Mouse (Mus musculus): ENCODE measurements around the gene Erv3. TPM values are rescaled to one million over a fixed set of nuclear protein-coding genes. Genes with fewer than 3 reads are reported as not detected.

Erv3 gene
- polyA plus RNA-seq (2016; fragmentation: Nextera tagmentation; extraction: Ambion mirVana) = not detected in 2 replicates

DNA sequence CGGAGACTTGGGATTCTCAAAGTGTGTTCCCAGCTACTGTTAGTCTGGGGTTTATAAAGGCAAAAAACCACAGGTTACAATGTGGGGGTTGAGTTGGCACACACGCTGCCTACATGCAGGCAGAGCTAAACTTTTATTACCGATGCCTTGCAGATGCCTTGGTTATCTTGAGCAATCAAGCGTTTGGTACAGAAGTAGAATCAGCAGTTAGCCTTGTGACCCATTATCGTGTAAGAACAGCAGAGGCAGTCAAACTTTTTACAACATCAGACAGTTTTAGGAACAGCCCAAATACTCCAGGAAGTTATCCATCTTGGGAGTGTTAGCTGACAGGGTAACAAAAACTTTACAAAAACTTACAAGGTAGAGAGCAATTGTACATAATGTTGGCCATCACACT is at the start of gene Erv3:
Gene Erv3, minus strand, starts transcription at position 27 of the 400 bp plus-strand sequence.
- no peak within 1 kb of the TSS for H3K4me3 ChIP-seq
- no peak within 1 kb of the TSS for H3K27ac ChIP-seq
- no peaks in the 10 kb centered on the region for H3K36me3 ChIP-seq
- H3K9me3 ChIP-seq = no peaks in the 10 kb centered on the region
- ATAC-seq (ENCODE audit: low FRiP score, low read depth) = no peak
- no peaks in the 10 kb centered on the region; the same call in 1 of the 2 replicates for H3K4me1 ChIP-seq
- no peak within 1 kb of the TSS for H3K4me2 ChIP-seq (replicated peaks)
- H3K9ac ChIP-seq = no peak within 1 kb of the TSS
- 88% methylated on average over 5 of the region's 5 CpGs for WGBS
- H3K27me3 ChIP-seq (replicated peaks) = no peaks in the 10 kb centered on the region

DNA sequence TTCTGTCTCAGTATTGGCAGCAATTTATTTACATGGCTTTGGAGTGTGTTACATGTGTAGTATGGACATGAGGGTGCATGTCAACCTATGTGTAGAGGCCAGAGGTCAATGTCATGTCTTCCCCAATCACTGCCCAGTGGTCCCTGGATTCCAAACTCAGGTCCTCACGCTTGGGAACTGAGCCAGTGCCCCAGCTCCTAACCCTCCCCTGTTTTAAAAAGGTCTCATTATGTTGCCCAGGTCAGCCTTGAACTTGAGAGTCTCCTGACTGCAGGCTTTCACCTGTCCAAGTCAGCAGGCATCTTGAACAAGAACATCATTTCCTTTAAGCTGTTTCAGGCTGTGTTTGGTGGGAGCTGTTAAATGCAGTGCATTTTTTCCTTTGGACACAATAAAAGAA is 49.4 kb upstream of the Erv3 start:
- no peaks in the 10 kb centered on the region for H3K27me3 ChIP-seq (replicated peaks)
- 70% methylated on average over 1 of the region's 1 CpGs for WGBS
- no peak overlapping the region for H3K27ac ChIP-seq
- H3K4me2 ChIP-seq (replicated peaks) = peak overlapping the region; percentile 66
- H3K36me3 ChIP-seq = no peaks in the 10 kb centered on the region
- H3K9me3 ChIP-seq = no peaks in the 10 kb centered on the region
- no peak; the same call in 1 of the 2 replicates for ATAC-seq (ENCODE audit: low FRiP score, low read depth)
- H3K9ac ChIP-seq = no peak overlapping the region
- H3K4me3 ChIP-seq = no peak overlapping the region
- peaks cover 7% of the 10 kb centered on the region for H3K4me1 ChIP-seq

DNA sequence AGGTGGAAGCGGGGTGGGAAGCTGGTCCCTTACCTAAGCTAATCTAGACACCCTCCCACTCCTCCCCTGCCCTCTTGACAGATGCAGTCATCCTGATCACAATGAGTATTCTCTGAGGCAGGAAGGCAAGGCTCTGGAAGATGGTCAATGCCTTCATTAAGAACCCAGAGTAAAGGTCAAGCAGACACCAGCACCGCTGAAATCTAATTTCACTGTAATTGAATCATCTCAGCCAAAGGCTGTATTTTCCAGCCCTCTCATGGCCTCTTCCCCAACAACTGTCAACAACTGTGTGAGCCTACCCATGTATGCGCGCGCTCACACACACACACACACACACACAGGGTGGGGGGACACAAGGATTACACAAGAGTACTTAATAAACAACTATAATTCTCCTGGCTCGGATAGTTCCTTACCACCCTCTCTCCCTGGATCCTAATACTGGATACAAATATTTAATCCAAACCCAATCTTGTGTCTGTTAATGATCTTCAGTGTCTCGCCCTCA is 48.9 kb upstream of the Erv3 start:
- Histone ChIP-seq H3K36me3 (no peaks in the 10 kb centered on the region), H3K9me3 (no peaks in the 10 kb centered on the region), H3K27me3 (replicated peaks) (no peaks in the 10 kb centered on the region), H3K4me3 (no peak overlapping the region), H3K9ac (no peak overlapping the region), H3K4me1 (peaks cover 7% of the 10 kb centered on the region), H3K4me2 (replicated peaks) (no peak overlapping the region), H3K27ac (no peak overlapping the region)
- ATAC-seq (ENCODE audit: low FRiP score, low read depth) = 0 out of 2 replicates have a peak, but pooled peaks have one; percentile 17
- WGBS = 84% methylated on average over 7 of the region's 7 CpGs

DNA sequence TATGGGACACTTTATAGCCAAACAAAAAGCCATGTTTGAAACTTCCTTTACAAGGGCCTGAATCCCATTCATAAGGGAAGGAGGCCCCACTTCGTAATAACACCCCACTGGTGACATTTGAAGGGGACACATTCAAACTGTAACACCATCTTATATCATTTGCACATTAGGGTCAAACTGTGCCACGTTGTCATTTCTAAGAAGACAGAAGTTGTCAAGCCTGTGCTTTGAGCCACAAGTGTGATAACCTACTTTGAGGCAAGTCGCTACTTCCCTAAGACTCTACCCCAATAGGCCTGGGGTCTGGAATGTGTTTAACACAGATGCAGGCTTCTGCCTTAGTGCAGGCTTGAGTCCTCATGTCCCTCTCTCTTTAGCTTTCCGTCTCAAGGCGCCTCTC is 47.8 kb upstream of the Erv3 start:
- no peak overlapping the region for H3K27ac ChIP-seq
- 80% methylated on average over 5 of the region's 5 CpGs for WGBS
- H3K4me3 ChIP-seq = no peak overlapping the region
- no peak for ATAC-seq (ENCODE audit: low FRiP score, low read depth)
- H3K4me2 ChIP-seq (replicated peaks) = no peak overlapping the region
- H3K27me3 ChIP-seq (replicated peaks) = no peaks in the 10 kb centered on the region
- H3K9me3 ChIP-seq = no peaks in the 10 kb centered on the region
- H3K4me1 ChIP-seq = peaks cover 7% of the 10 kb centered on the region
- H3K9ac ChIP-seq = no peak overlapping the region
- H3K36me3 ChIP-seq = no peaks in the 10 kb centered on the region

DNA sequence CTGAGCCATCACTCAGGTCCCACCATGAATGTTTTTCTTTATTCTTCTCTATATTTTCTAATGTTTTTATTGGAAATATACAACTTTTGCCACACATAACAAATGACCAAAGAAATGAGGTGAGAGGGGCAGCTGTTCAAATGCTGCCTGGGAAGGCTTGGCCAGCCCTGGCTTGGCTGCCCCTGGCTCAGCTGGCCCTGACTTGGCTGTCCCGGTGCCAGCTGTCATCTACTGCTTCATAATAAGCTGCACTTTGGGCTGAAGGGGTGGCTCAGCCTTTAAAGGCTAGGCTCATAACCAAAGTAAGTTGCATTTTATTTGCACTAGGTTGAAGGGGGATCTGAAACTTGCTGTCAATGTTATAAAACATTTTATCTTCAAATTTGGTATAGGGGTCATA is 47.3 kb upstream of the Erv3 start:
- H3K27ac ChIP-seq = no peak overlapping the region
- no peak overlapping the region for H3K4me3 ChIP-seq
- no peak for ATAC-seq (ENCODE audit: low FRiP score, low read depth)
- no peak overlapping the region for H3K4me2 ChIP-seq (replicated peaks)
- H3K9me3 ChIP-seq = no peaks in the 10 kb centered on the region
- no peaks in the 10 kb centered on the region for H3K27me3 ChIP-seq (replicated peaks)
- no peak overlapping the region for H3K9ac ChIP-seq
- no peaks in the 10 kb centered on the region for H3K36me3 ChIP-seq
- WGBS = 74% methylated on average over 1 of the region's 1 CpGs
- H3K4me1 ChIP-seq = peaks cover 7% of the 10 kb centered on the region

DNA sequence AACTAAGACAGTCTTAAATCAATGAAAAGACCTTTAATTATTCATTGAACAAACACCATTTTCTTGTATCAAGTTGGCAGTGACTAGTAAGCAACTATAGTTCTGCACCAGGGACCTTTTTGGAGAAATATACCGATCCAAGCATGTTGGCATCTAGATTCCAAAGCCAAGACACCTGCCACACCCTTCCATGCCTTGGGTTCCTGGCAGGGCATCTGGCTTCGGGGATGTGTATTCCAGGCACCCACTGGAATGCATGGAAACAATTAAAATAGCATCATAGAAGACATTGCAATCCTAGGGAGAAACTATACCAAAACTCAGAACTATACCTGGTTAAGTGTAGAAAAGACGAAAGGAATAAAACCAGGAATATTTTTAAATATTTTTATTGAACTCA is 46.7 kb upstream of the Erv3 start:
- Histone ChIP-seq H3K9ac (no peak overlapping the region), H3K27ac (no peak overlapping the region), H3K27me3 (replicated peaks) (no peaks in the 10 kb centered on the region)

DNA sequence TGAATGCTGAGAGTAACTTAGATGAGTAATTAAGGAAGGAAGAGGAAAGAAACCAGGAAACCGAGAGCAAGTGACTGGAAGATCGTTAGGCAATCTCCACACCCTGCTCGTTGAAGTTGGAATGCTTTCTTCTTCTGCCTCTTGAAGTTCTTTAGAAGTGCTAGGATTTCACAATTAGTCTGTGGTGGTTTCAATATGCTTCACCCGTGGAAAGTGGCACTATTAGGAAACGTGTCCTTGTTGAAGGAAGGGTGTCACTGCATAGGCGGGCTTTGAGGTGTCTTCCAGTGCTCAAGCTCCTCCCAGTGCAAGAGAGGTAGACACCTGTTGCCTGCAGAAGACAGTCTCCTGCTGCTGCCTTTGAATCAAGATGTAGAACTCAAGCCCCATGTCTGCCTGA is 46.2 kb upstream of the Erv3 start:
- H3K9ac ChIP-seq = no peak overlapping the region
- H3K4me1 ChIP-seq = no peaks in the 10 kb centered on the region
- H3K9me3 ChIP-seq = no peaks in the 10 kb centered on the region
- no peak for ATAC-seq (ENCODE audit: low FRiP score, low read depth)
- no peak overlapping the region for H3K4me3 ChIP-seq
- 72% methylated on average over 6 of the region's 6 CpGs for WGBS
- no peak overlapping the region for H3K4me2 ChIP-seq (replicated peaks)
- H3K27me3 ChIP-seq (replicated peaks) = no peaks in the 10 kb centered on the region
- H3K27ac ChIP-seq = no peak overlapping the region
- no peaks in the 10 kb centered on the region for H3K36me3 ChIP-seq

More for the DNA sequence above, 46.7 kb upstream of the Erv3 start:
- Histone ChIP-seq H3K4me2 (replicated peaks) (no peak overlapping the region), H3K4me3 (no peak overlapping the region), H3K4me1 (peaks cover 2% of the 10 kb centered on the region), H3K9me3 (no peaks in the 10 kb centered on the region), H3K36me3 (no peaks in the 10 kb centered on the region)
- ATAC-seq (ENCODE audit: low FRiP score, low read depth) = no peak
- WGBS = 89% methylated on average over 3 of the region's 3 CpGs

DNA sequence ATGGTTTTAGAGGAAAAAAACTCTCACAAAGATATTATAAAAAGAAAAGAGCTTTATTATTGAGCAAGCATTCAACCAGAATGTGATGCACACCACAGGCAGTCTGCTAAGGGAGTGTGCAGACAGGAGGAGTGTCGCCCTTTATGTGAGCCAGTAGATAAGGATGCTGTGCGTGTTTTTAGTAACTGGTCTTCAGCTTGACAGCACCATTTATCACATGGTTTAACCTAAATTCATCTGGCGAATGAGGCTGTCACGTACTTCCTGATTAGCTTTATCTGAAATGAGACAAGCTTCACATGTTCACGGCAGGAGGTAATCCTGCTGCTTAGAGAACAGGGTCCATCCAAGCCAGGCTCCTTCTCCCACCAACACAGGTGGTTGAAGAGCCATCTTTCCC is 45.5 kb upstream of the Erv3 start:
- Histone ChIP-seq H3K9me3 (no peaks in the 10 kb centered on the region), H3K9ac (no peak overlapping the region), H3K4me1 (no peaks in the 10 kb centered on the region), H3K4me3 (no peak overlapping the region), H3K4me2 (replicated peaks) (no peak overlapping the region), H3K36me3 (no peaks in the 10 kb centered on the region), H3K27me3 (replicated peaks) (no peaks in the 10 kb centered on the region), H3K27ac (no peak overlapping the region)
- ATAC-seq (ENCODE audit: low FRiP score, low read depth) = no peak
- 79% methylated on average over 5 of the region's 5 CpGs for WGBS

DNA sequence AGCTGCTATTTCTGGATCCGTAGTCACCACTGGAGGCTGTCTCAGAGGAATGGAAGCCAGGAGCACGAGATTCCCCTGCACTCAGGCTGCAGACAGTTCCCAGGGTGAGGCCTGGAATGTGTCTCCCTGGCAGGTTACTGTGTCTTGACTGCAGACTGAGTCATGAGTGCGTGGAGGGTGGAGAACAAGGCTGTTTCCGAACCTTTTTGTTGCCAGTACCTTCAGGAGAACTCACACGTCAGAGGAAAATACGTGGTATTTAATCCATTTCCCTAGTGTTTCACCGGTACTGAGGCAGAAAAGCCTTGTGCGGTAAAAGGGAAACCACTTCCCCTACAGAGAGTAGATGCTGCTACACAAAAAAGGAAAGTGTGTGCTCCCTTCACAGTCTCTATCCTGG is 43.3 kb upstream of the Erv3 start:
- 60% methylated on average over 8 of the region's 8 CpGs for WGBS
- H3K4me1 ChIP-seq = no peaks in the 10 kb centered on the region
- no peak for ATAC-seq (ENCODE audit: low FRiP score, low read depth)

DNA sequence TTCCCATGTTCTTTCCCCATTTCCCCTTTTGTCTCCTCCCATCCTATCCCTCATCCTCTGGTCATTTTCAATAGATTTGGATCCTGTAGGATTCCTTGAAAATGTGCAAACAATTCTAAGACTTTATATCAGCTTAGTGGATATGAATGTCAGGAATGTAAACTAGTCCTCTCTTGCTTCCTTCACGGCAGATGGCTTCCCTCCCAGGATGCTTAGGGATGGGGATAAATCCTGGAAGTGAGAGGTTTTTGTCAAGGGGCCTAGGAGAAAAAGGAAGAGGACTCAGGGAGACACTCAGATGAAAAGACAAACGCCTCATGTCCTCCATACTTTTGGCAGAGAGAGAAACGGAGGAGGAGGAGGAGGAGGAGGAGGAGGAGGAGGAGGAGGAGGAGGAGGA is 42.9 kb upstream of the Erv3 start:
- no peaks in the 10 kb centered on the region for H3K27me3 ChIP-seq (replicated peaks)
- H3K27ac ChIP-seq = no peak overlapping the region
- H3K9me3 ChIP-seq = no peaks in the 10 kb centered on the region
- H3K36me3 ChIP-seq = no peaks in the 10 kb centered on the region
- H3K4me1 ChIP-seq = no peaks in the 10 kb centered on the region
- H3K4me3 ChIP-seq = no peak overlapping the region
- H3K4me2 ChIP-seq (replicated peaks) = no peak overlapping the region
- no peak overlapping the region for H3K9ac ChIP-seq
- ATAC-seq (ENCODE audit: low FRiP score, low read depth) = no peak
- 66% methylated on average over 2 of the region's 3 CpGs for WGBS

More for the DNA sequence above, 43.3 kb upstream of the Erv3 start:
- Histone ChIP-seq H3K27ac (no peak overlapping the region), H3K9me3 (no peaks in the 10 kb centered on the region), H3K9ac (no peak overlapping the region), H3K4me2 (replicated peaks) (no peak overlapping the region), H3K4me3 (no peak overlapping the region), H3K27me3 (replicated peaks) (no peaks in the 10 kb centered on the region), H3K36me3 (no peaks in the 10 kb centered on the region)

DNA sequence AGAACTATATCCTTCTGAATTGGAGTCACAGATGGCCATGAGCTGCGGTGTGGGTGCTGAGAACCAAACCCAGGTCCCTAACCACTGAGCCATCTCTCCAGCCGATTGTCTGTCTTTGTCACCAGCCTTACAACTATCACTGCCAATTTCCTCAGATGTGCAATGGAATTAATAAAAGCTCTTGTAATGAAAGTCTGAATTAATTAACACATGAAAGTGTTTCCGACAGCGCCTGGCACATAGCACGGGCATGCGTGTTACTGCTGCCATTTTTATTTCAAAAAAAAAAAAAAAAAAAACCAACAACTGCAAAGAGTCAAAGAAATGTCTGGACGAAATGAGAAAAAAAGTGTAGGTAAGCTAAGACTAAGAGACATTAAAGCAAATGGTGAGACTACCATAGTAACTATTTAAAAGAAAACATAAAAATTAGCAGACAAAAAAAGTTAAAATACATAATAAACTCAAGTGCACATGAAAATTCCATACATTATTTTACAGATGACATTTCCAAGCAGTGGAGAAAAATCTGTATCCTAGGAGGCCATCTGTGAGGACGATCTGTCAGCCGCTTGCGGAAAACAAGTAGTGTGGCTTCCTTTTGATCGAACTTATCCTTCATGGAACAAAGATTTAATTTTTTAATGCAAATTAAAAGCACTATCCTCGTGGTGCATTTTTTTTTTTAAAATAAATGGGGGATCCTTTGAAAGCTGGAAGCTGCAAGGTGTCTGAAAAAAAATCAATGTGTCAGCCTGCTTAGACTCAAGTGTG is 38.0 kb upstream of the Erv3 start:
- Histone ChIP-seq H3K27me3 (replicated peaks) (no peaks in the 10 kb centered on the region), H3K4me1 (no peaks in the 10 kb centered on the region), H3K9me3 (no peaks in the 10 kb centered on the region), H3K4me3 (no peak overlapping the region), H3K36me3 (no peaks in the 10 kb centered on the region), H3K9ac (no peak overlapping the region), H3K4me2 (replicated peaks) (no peak overlapping the region), H3K27ac (no peak overlapping the region)
- 91% methylated on average over 12 of the region's 12 CpGs for WGBS
- ATAC-seq (ENCODE audit: low FRiP score, low read depth) = no peak

DNA sequence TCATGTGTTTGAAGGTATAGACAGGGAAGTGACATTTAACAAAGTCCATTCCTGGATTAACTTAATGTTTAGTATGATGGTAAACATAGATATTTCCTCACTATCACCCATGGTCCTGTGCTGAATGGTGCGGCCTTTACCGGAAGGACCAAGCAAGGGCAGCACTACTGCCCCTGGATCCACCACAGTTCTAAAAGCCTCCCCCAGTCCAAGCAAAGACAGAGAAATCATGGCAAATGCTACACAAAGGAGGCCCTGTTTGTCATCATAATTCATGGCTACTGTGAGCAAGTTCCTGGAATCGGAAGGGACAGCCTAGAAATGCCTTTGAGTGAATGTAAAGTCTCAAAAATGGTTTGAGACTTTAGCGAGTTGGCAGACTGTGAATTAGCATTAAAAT is 36.5 kb upstream of the Erv3 start:
- Histone ChIP-seq H3K9ac (no peak overlapping the region), H3K36me3 (no peaks in the 10 kb centered on the region), H3K4me3 (no peak overlapping the region), H3K27me3 (replicated peaks) (no peaks in the 10 kb centered on the region), H3K27ac (no peak overlapping the region), H3K9me3 (no peaks in the 10 kb centered on the region), H3K4me1 (no peaks in the 10 kb centered on the region), H3K4me2 (replicated peaks) (no peak overlapping the region)
- ATAC-seq (ENCODE audit: low FRiP score, low read depth) = no peak
- WGBS = 82% methylated on average over 4 of the region's 4 CpGs

DNA sequence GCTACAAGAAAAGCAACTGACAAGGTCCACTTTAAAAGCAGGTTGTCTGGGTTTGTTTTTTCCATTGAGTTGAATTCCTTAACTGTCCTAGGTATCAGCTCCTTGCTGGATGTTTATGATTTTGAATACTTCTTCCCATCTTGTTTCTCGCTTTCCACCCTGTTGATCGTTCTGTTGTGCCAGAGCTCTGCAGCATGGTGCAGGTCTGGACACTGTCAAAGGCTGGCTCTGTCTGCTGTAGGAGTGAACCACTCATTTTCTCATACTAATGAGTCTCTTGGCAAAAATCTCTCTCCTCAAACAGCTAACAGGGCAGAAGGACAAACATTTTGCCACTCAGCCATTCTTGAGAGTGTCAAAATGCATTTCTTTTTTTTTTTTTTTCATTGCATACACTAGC is 35.6 kb upstream of the Erv3 start:
- no peaks in the 10 kb centered on the region for H3K9me3 ChIP-seq
- H3K4me1 ChIP-seq = no peaks in the 10 kb centered on the region
- WGBS = 86% methylated on average over 2 of the region's 2 CpGs
- H3K27ac ChIP-seq = no peak overlapping the region
- H3K4me2 ChIP-seq (replicated peaks) = no peak overlapping the region
- H3K9ac ChIP-seq = no peak overlapping the region
- no peak overlapping the region for H3K4me3 ChIP-seq
- ATAC-seq (ENCODE audit: low FRiP score, low read depth) = no peak
- H3K36me3 ChIP-seq = no peaks in the 10 kb centered on the region
- H3K27me3 ChIP-seq (replicated peaks) = no peaks in the 10 kb centered on the region

All from neural tube, embryonic 12.5 days (tissue).